Mouse (Mus musculus) neural tube, embryonic 11.5 days (tissue): ENCODE results near the gene Gm20388. TPM values are rescaled to one million over a fixed set of nuclear protein-coding genes. Genes with fewer than 3 reads are reported as not detected.

Experiments
- ATAC-seq: fragments of 200-750 bp; cut with Nextera tagmentation; 2 replicates; pipeline ENCODE4 v1.8.0; 2017; ENCODE audit warnings: moderate number of reproducible peaks, mild to moderate bottlenecking, moderate TSS enrichment, moderate library complexity; ENCODE audit not compliant: insufficient read depth, low FRiP score, low TSS enrichment
- DNase-seq: peaks from one replicate; pipeline ENCODE4 v3.0.0-alpha.2; 2015; ENCODE audit warnings: low spot score
- H3K27ac ChIP-seq: fragments of 300-500 bp; sonication (generic); 2 replicates; pipeline ENCODE4 v1.5.1; 2014; ENCODE audit warnings: low read depth, mild to moderate bottlenecking, low read length
- H3K27me3 ChIP-seq: fragments of 300-500 bp; sonication (generic); 2 replicates; pipeline ENCODE4 v1.6.1; 2014; ENCODE audit warnings: mild to moderate bottlenecking, low read length, mixed read lengths; ENCODE audit not compliant: control insufficient read depth, insufficient read depth
- H3K36me3 ChIP-seq: fragments of 300-500 bp; sonication (generic); 2 replicates; pipeline ENCODE4 v1.6.1; 2014; ENCODE audit warnings: mild to moderate bottlenecking, low read length, moderate library complexity, mixed read lengths; ENCODE audit not compliant: control insufficient read depth, insufficient read depth
- H3K4me1 ChIP-seq: fragments of 300-500 bp; sonication (generic); 2 replicates; pipeline ENCODE4 v1.6.1; 2014; ENCODE audit warnings: low read length, mixed read lengths; ENCODE audit not compliant: control insufficient read depth, insufficient read depth
- H3K4me2 ChIP-seq: fragments of 300-500 bp; sonication (generic); 2 replicates; pipeline ENCODE4 v1.6.1; 2014; ENCODE audit warnings: low read depth, mild to moderate bottlenecking, moderate library complexity
- H3K4me3 ChIP-seq: fragments of 300-500 bp; sonication (generic); 2 replicates; pipeline ENCODE4 v1.5.1; 2014; ENCODE audit warnings: low read depth, low read length
- H3K9ac ChIP-seq: fragments of 300-500 bp; sonication (generic); 2 replicates; pipeline ENCODE4 v1.6.1; 2014; ENCODE audit warnings: mild to moderate bottlenecking, low read length
- H3K9me3 ChIP-seq: fragments of 300-500 bp; sonication (generic); 2 replicates; pipeline ENCODE4 v1.6.1; 2016; ENCODE audit warnings: low read length; ENCODE audit not compliant: control insufficient read depth
- WGBS: fragments of 180-500 bp; shearing (Covaris S2); extraction: QIAGEN DNeasy Blood & Tissue Kit; methylation state at CpG from one replicate; pipeline ENCODE4 v1.1.7; 2014; 5-methylcytosine and 5-hydroxymethylcytosine counted together
- polyA plus RNA-seq: library from polyadenylated mRNA; unstranded; fragments of >200 nt; fragmentation: Nextera tagmentation; extraction: Ambion mirVana; gene quantifications from 2 replicates; pipeline ENCODE4 v1.2.1, GENCODE M21; 2014

The Gm20388 gene
- polyA plus RNA-seq, 1 experiment from 2014 or later, result not detected

- WGBS, result 66% methylated on average over 12 of the region's 12 CpGs
- no peaks in the 10 kb centered on the region for H3K4me1 ChIP-seq
- H3K9ac ChIP-seq, result no peak overlapping the region
- no peaks in the 10 kb centered on the region for H3K36me3 ChIP-seq
- H3K27ac ChIP-seq, result no peak overlapping the region
- no peaks in the 10 kb centered on the region for H3K9me3 ChIP-seq
- no peaks in the 10 kb centered on the region for H3K27me3 ChIP-seq
- no peak for ATAC-seq
- H3K4me3 ChIP-seq, result no peak overlapping the region
- no peak for DNase-seq
- no peak overlapping the region for H3K4me2 ChIP-seq
Observed at GRCm38 (mm10) chr8:124316466-124317136, 4406.0 kb downstream of the Gm20388 start.

GRCm38 (mm10) chr8:124317191-124317682, 4406.6 kb downstream of the Gm20388 start:
- no peak overlapping the region for H3K4me2 ChIP-seq
- no peak overlapping the region for H3K9ac ChIP-seq
- WGBS, result 76% methylated on average over 8 of the region's 8 CpGs
- H3K9me3 ChIP-seq, result no peaks in the 10 kb centered on the region
- H3K27ac ChIP-seq, result no peak overlapping the region
- ATAC-seq, result no peak
- H3K27me3 ChIP-seq, result no peaks in the 10 kb centered on the region
- no peaks in the 10 kb centered on the region for H3K36me3 ChIP-seq
- no peak overlapping the region for H3K4me3 ChIP-seq
- no peak for DNase-seq
- no peaks in the 10 kb centered on the region for H3K4me1 ChIP-seq

GRCm38 (mm10) chr8:124317821-124318220, 4407.2 kb downstream of the Gm20388 start:
- Histone ChIP-seq H3K4me2 (no peak overlapping the region), H3K4me1 (no peaks in the 10 kb centered on the region), H3K9me3 (no peaks in the 10 kb centered on the region), H3K4me3 (no peak overlapping the region), H3K36me3 (no peaks in the 10 kb centered on the region), H3K27me3 (no peaks in the 10 kb centered on the region), H3K27ac (no peak overlapping the region), H3K9ac (no peak overlapping the region)
- ATAC-seq (no peak), DNase-seq (no peak)
- WGBS, result 93% methylated on average over 6 of the region's 6 CpGs

- no peak for ATAC-seq
- H3K4me3 ChIP-seq, result no peak overlapping the region
- H3K27me3 ChIP-seq, result no peaks in the 10 kb centered on the region
- no peaks in the 10 kb centered on the region for H3K36me3 ChIP-seq
- no peak overlapping the region for H3K9ac ChIP-seq
- H3K9me3 ChIP-seq, result no peaks in the 10 kb centered on the region
- no peak overlapping the region for H3K4me2 ChIP-seq
- no peaks in the 10 kb centered on the region for H3K4me1 ChIP-seq
- WGBS, result 79% methylated on average over 11 of the region's 11 CpGs
- no peak for DNase-seq
- no peak overlapping the region for H3K27ac ChIP-seq
Observed at GRCm38 (mm10) chr8:124318612-124319315, 4408.1 kb downstream of the Gm20388 start.

GRCm38 (mm10) chr8:124319316-124319652, 4408.6 kb downstream of the Gm20388 start:
- Histone ChIP-seq H3K27me3 (no peaks in the 10 kb centered on the region), H3K4me3 (no peak overlapping the region), H3K4me1 (no peaks in the 10 kb centered on the region), H3K27ac (no peak overlapping the region), H3K4me2 (no peak overlapping the region), H3K36me3 (peaks cover under 1% of the 10 kb centered on the region; the same call in 1 of the 2 replicates), H3K9me3 (no peaks in the 10 kb centered on the region), H3K9ac (no peak overlapping the region)
- WGBS, result 88% methylated on average over 4 of the region's 4 CpGs
- ATAC-seq, result no peak
- no peak for DNase-seq

GRCm38 (mm10) chr8:124321227-124321840, 4410.7 kb downstream of the Gm20388 start:
- Histone ChIP-seq H3K4me2 (no peak overlapping the region), H3K36me3 (peaks cover 5% of the 10 kb centered on the region; the same call in 1 of the 2 replicates), H3K4me3 (no peak overlapping the region), H3K9me3 (no peaks in the 10 kb centered on the region), H3K4me1 (no peaks in the 10 kb centered on the region), H3K27ac (no peak overlapping the region), H3K9ac (no peak overlapping the region), H3K27me3 (no peaks in the 10 kb centered on the region)
- ATAC-seq, result no peak
- DNase-seq, result no peak
- WGBS, result 74% methylated on average over 12 of the region's 12 CpGs

GRCm38 (mm10) chr8:124323356-124323755, 4412.7 kb downstream of the Gm20388 start:
- DNase-seq, result no peak
- H3K27me3 ChIP-seq, result no peaks in the 10 kb centered on the region
- no peak overlapping the region for H3K27ac ChIP-seq
- no peak overlapping the region for H3K4me2 ChIP-seq
- H3K4me1 ChIP-seq, result no peaks in the 10 kb centered on the region
- H3K36me3 ChIP-seq, result peaks cover 5% of the 10 kb centered on the region; the same call in 1 of the 2 replicates
- H3K4me3 ChIP-seq, result no peak overlapping the region
- WGBS, result 94% methylated on average over 14 of the region's 14 CpGs
- no peaks in the 10 kb centered on the region for H3K9me3 ChIP-seq
- ATAC-seq, result no peak
- H3K9ac ChIP-seq, result no peak overlapping the region

GRCm38 (mm10) chr8:124328259-124328658, 4417.6 kb downstream of the Gm20388 start:
- H3K9ac ChIP-seq, result no peak overlapping the region
- H3K4me2 ChIP-seq, result no peak overlapping the region
- no peaks in the 10 kb centered on the region for H3K4me1 ChIP-seq
- DNase-seq, result no peak
- no peaks in the 10 kb centered on the region for H3K9me3 ChIP-seq
- 87% methylated on average over 7 of the region's 7 CpGs for WGBS
- H3K36me3 ChIP-seq, result peaks cover 5% of the 10 kb centered on the region; the same call in 1 of the 2 replicates
- H3K4me3 ChIP-seq, result no peak overlapping the region
- no peak overlapping the region for H3K27ac ChIP-seq
- ATAC-seq, result no peak
- no peaks in the 10 kb centered on the region for H3K27me3 ChIP-seq
